Mouse (Mus musculus) kidney, adult 18-20 months (tissue): ENCODE measurements around the gene Smtnl2.
A peak's percentile ranks its signal among the peaks of the same experiment; 100 is the strongest.

Experiments used
- DNase-seq: peaks from one replicate; pipeline ENCODE4 v3.0.0; 2021

The Smtnl2 gene

GRCm38 (mm10) chr11:72397811-72398525 is 13.5 kb downstream of the Smtnl2 start:
- no peak for DNase-seq

- DNase-seq = peak; percentile 57
Measured at GRCm38 (mm10) chr11:72397072-72397471, 14.4 kb downstream of the Smtnl2 start.

GRCm38 (mm10) chr11:72396621-72397020 is 14.9 kb downstream of the Smtnl2 start:
- DNase-seq = no peak

- no peak for DNase-seq
Measured at GRCm38 (mm10) chr11:72395652-72396051, 15.9 kb downstream of the Smtnl2 start.

GRCm38 (mm10) chr11:72394694-72395093 is 16.8 kb downstream of the Smtnl2 start:
- DNase-seq = no peak

- no peak for DNase-seq
Measured at GRCm38 (mm10) chr11:72393669-72394068, 17.8 kb downstream of the Smtnl2 start.

- DNase-seq = no peak
Measured at GRCm38 (mm10) chr11:72393243-72393642, 18.3 kb downstream of the Smtnl2 start.

- DNase-seq = no peak
Measured at GRCm38 (mm10) chr11:72391181-72391580, 20.3 kb downstream of the Smtnl2 start.

- no peak for DNase-seq
Measured at GRCm38 (mm10) chr11:72389407-72390142, 21.9 kb downstream of the Smtnl2 start.

GRCm38 (mm10) chr11:72388113-72388529 is 23.4 kb downstream of the Smtnl2 start:
- DNase-seq = no peak

- no peak for DNase-seq
Measured at GRCm38 (mm10) chr11:72379351-72379750, 32.2 kb downstream of the Smtnl2 start.

- DNase-seq = no peak
Measured at GRCm38 (mm10) chr11:72378222-72378621, 33.3 kb downstream of the Smtnl2 start.

- DNase-seq = no peak
Measured at GRCm38 (mm10) chr11:72376562-72376961, 35.0 kb downstream of the Smtnl2 start.

- DNase-seq = no peak
Measured at GRCm38 (mm10) chr11:72369904-72370672, 41.4 kb downstream of the Smtnl2 start.

- DNase-seq = no peak
Measured at GRCm38 (mm10) chr11:72367934-72368674, 43.4 kb downstream of the Smtnl2 start.

GRCm38 (mm10) chr11:72366126-72366525 is 45.4 kb downstream of the Smtnl2 start:
- DNase-seq = no peak

- no peak for DNase-seq
Measured at GRCm38 (mm10) chr11:72364526-72364925, 47.0 kb downstream of the Smtnl2 start.

- DNase-seq = no peak
Measured at GRCm38 (mm10) chr11:72363523-72364240, 47.8 kb downstream of the Smtnl2 start.

- no peak for DNase-seq
Measured at GRCm38 (mm10) chr11:72362347-72362741, 49.2 kb downstream of the Smtnl2 start, which contains the start of gene Tekt1. Gene Tekt1, minus strand, starts transcription at chr11:72362442.

- peak; percentile 65 for DNase-seq
Measured at GRCm38 (mm10) chr11:72361385-72362346, 49.8 kb downstream of the Smtnl2 start.
